Mouse (Mus musculus) embryonic facial prominence, embryonic 10.5 days (tissue): Measurements from ENCODE around the gene Taf6l. TPM values are rescaled to one million over a fixed set of nuclear protein-coding genes. Genes with fewer than 3 reads are reported as not detected.

ENCODE experiments used
- DNase-seq: peaks from one replicate; pipeline ENCODE4 v3.0.0-alpha.2; 2017; ENCODE audit warnings: low spot score
- H3K27ac ChIP-seq: fragments of 300-500 bp; sonication (generic); replicated peaks from 2 replicates; pipeline ENCODE4 v1.5.1; 2016; ENCODE audit warnings: mild to moderate bottlenecking
- H3K27me3 ChIP-seq: fragments of 300-500 bp; sonication (generic); replicated peaks from 2 replicates; pipeline ENCODE4 v1.6.1; 2016; ENCODE audit warnings: low read depth, mild to moderate bottlenecking; ENCODE audit not compliant: poor library complexity, severe bottlenecking
- H3K36me3 ChIP-seq: fragments of 300-500 bp; sonication (generic); replicated peaks from 2 replicates; pipeline ENCODE4 v1.6.1; 2016; ENCODE audit warnings: mild to moderate bottlenecking, moderate library complexity
- H3K4me1 ChIP-seq: fragments of 300-500 bp; sonication (generic); 2 replicates; pipeline ENCODE4 v1.6.1; 2016
- H3K4me3 ChIP-seq: fragments of 300-500 bp; sonication (generic); 2 replicates; pipeline ENCODE4 v1.5.1; 2016; ENCODE audit warnings: mild to moderate bottlenecking, moderate library complexity
- H3K9me3 ChIP-seq: fragments of 300-500 bp; sonication (generic); 2 replicates; pipeline ENCODE4 v1.6.1; 2016; ENCODE audit warnings: mild to moderate bottlenecking
- WGBS: fragments of 180-500 bp; shearing (Covaris S2); methylation state at CpG from one replicate; pipeline ENCODE4 v1.1.7; 2016; 5-methylcytosine and 5-hydroxymethylcytosine counted together
- microRNA-seq: library from miRNA; unstranded; fragments of <30 nt; microRNA quantifications from one replicate; pipeline ENCODE4, GENCODE M21; 2017
- polyA plus RNA-seq: library from polyadenylated mRNA; unstranded; fragments of >200 nt; fragmentation: Nextera tagmentation; extraction: Ambion mirVana; gene quantifications from 2 replicates; pipeline ENCODE4 v1.2.1, GENCODE M21; 2016

Gene Taf6l
- polyA plus RNA-seq, 1 experiment from 2014 or later = 46.3 TPM

GRCm38 (mm10) chr19:8726609-8727390 lies 59.4 kb downstream of the Taf6l start:
- Histone ChIP-seq H3K4me3 (peak overlapping the region; percentile 83), H3K9me3 (no peaks in the 10 kb centered on the region), H3K27ac (no peak overlapping the region), H3K36me3 (peaks cover 32% of the 10 kb centered on the region), H3K27me3 (no peaks in the 10 kb centered on the region), H3K4me1 (peaks cover 22% of the 10 kb centered on the region)
- no peak for DNase-seq
- 18% methylated on average over 3 of the region's 3 CpGs for WGBS

GRCm38 (mm10) chr19:8725081-8725613 lies 61.1 kb downstream of the Taf6l start:
- Histone ChIP-seq H3K36me3 (peaks cover 32% of the 10 kb centered on the region), H3K4me3 (peak overlapping the region; percentile 83), H3K27ac (no peak overlapping the region), H3K9me3 (no peaks in the 10 kb centered on the region), H3K4me1 (peaks cover 25% of the 10 kb centered on the region), H3K27me3 (no peaks in the 10 kb centered on the region)
- 59% methylated on average over 4 of the region's 4 CpGs for WGBS
- DNase-seq = no peak

Small RNAs within 50 kb of the gene (microRNA-seq; reads per million reads assigned to microRNA genes)
- gene Mir6992 = not detected

Other genes with a start within 250 kb of the Taf6l start
- gene Slc22a8, start 195.2 kb downstream of the Taf6l start, polyA plus RNA-seq = not detected in 2 replicates
- 0.10 and 0.24 TPM in 2 replicates for gene Slc22a6, start 168.4 kb downstream of the Taf6l start, polyA plus RNA-seq
- gene Chrm1, start 122.6 kb downstream of the Taf6l start, polyA plus RNA-seq = 0.04 and 0.09 TPM in 2 replicates
- 125 and 127 TPM in 2 replicates for gene Slc3a2, start 63.0 kb downstream of the Taf6l start, polyA plus RNA-seq
- gene Wdr74, start 50.6 kb downstream of the Taf6l start, polyA plus RNA-seq = 117 and 127 TPM in 2 replicates
- 3.4 and 3.5 TPM in 2 replicates for gene 1700092M07Rik, start 45.7 kb downstream of the Taf6l start, polyA plus RNA-seq
- 97.0 and 108 TPM in 2 replicates for gene Stx5a, start 45.0 kb downstream of the Taf6l start, polyA plus RNA-seq
- 254 and 269 TPM in 2 replicates for gene Nxf1, start 29.3 kb downstream of the Taf6l start, polyA plus RNA-seq
- gene Tmem223, start 15.4 kb downstream of the Taf6l start, polyA plus RNA-seq = 179 and 185 TPM in 2 replicates
- gene Tmem179b, start 11.9 kb downstream of the Taf6l start, polyA plus RNA-seq = 43.4 and 46.7 TPM in 2 replicates
- gene Polr2g, start 12.2 kb upstream of the Taf6l start, polyA plus RNA-seq = 193 and 205 TPM in 2 replicates
- 6.5 and 6.9 TPM in 2 replicates for gene Zbtb3, start 16.1 kb upstream of the Taf6l start, polyA plus RNA-seq
- 83.8 and 85.6 TPM in 2 replicates for gene Ttc9c, start 32.9 kb upstream of the Taf6l start, polyA plus RNA-seq
- gene Hnrnpul2, start 33.6 kb upstream of the Taf6l start, polyA plus RNA-seq = 4.8 and 5.0 TPM in 2 replicates
- gene AC129217.1, start 43.4 kb upstream of the Taf6l start, polyA plus RNA-seq = not detected in 2 replicates
- gene Bscl2, start 51.0 kb upstream of the Taf6l start, polyA plus RNA-seq = 41.4 and 44.6 TPM in 2 replicates
- gene Gng3, start 52.8 kb upstream of the Taf6l start, polyA plus RNA-seq = 29.3 and 32.0 TPM in 2 replicates
- 0.55 and 0.57 TPM in 2 replicates for gene Lrrn4cl, start 64.4 kb upstream of the Taf6l start, polyA plus RNA-seq
- gene Ubxn1, start 85.1 kb upstream of the Taf6l start, polyA plus RNA-seq = 218 and 220 TPM in 2 replicates
- 59.0 and 62.0 TPM in 2 replicates for gene Uqcc3, start 94.5 kb upstream of the Taf6l start, polyA plus RNA-seq
- gene Lbhd1, start 97.3 kb upstream of the Taf6l start, polyA plus RNA-seq = 115 and 118 TPM in 2 replicates
- not detected in 2 replicates for gene Gm49403, start 97.5 kb upstream of the Taf6l start, polyA plus RNA-seq
- gene 1810009A15Rik, start 102.4 kb upstream of the Taf6l start, polyA plus RNA-seq = 159 and 167 TPM in 2 replicates
- gene Gm49416, start 102.5 kb upstream of the Taf6l start, polyA plus RNA-seq = 0.59 and 0.96 TPM in 2 replicates
- 59.0 and 60.9 TPM in 2 replicates for gene Ints5, start 106.6 kb upstream of the Taf6l start, polyA plus RNA-seq
- 116 TPM in 2 replicates for gene Ganab, start 111.7 kb upstream of the Taf6l start, polyA plus RNA-seq
- gene B3gat3, start 134.0 kb upstream of the Taf6l start, polyA plus RNA-seq = 46.7 and 47.3 TPM in 2 replicates
- 3.1 and 3.8 TPM in 2 replicates for gene Rom1, start 142.9 kb upstream of the Taf6l start, polyA plus RNA-seq
- gene Eml3, start 143.1 kb upstream of the Taf6l start, polyA plus RNA-seq = 28.9 and 30.1 TPM in 2 replicates
- gene Mta2, start 155.5 kb upstream of the Taf6l start, polyA plus RNA-seq = 212 and 216 TPM in 2 replicates
- gene Tut1, start 167.4 kb upstream of the Taf6l start, polyA plus RNA-seq = 45.2 and 47.8 TPM in 2 replicates
- gene Eef1g, start 180.6 kb upstream of the Taf6l start, polyA plus RNA-seq = 550 and 554 TPM in 2 replicates
- 9.3 and 10.0 TPM in 2 replicates for gene Ahnak, start 202.9 kb upstream of the Taf6l start, polyA plus RNA-seq